Mouse (Mus musculus) kidney, adult 11 months (tissue): ENCODE measurements at regions not wholly inside any gene's neighbourhood (a gene's known extent, or its start where the extent isn't known, plus 50 kb on each side); places are given as distances from the start of the nearest gene placed in this dataset.

Source experiments
- DNase-seq: peaks from one replicate; pipeline ENCODE4 v3.0.0; 2022

DNA sequence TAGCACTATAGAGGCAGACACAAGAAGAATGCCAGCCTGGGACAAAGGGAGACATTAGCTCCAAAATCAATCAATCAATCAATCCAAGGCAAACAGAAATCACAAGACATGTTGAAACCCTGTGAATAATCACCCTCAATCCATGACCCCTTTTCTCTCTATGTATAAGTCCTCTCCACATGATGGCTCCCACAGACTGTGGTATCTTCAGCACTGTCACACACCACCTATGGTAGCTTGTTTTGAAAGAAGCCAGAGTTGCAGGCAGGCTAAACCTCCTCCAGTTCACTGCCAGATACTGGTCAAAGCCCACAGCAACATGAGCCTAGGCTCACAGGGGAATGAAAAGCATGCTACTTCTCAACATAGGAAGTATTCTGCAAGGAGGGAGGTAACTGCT is 2475.7 kb upstream of the 5930422O12Rik start:
- DNase-seq = no peak

DNA sequence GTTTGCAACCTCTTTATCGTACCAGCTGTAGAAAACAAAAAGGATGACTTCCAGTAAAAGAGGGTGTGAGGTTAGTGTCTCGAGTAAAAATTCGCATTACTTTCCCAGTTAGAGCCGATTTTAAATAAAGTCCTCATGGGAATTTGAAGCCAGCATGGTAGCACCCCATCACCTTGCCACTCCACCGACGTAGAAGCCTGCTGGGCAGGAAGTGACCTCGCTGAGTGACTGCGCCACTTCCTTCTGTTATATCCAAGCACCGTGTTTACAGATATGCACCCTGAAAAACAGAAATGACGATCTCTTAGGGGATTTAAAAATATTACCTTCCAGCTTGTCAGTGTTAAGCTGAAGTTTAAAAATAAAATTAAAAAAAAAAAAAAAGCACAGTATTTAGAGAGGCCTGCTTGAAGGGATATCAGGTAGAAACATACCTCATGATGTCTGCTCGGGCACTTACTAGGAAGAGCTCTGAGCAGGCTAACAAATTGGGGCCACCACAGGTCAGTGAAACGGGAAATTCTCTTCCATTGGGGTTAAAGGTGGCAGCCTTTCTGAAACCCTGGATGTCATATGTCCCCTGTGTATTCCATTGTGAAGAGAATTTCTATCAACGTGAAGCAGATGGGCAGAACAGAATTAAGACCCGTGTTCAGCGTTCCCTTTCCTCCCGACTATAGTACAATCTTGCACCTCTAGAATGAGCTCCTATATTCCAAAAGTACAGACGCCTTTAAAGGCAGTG is 2468.9 kb upstream of the 5930422O12Rik start:
- DNase-seq = no peak

DNA sequence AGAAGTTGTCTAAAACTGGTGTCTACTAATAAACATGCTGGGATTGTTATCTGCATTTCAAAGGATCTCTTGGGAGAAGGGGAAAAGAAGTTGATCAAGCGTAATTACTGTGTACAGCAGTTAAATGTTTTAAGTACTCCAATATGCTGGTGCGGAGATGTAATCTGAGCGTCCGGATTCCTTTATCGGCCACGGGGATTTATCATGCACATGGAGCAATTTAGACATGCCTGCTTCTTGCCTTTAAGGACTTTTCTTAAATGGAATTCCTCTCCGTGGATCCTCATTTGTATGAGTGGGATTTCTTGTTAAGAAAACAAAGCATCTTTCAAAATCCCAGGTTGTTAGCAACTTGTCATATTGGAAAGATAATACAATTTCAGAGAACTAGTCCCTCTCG is 2468.0 kb upstream of the 5930422O12Rik start:
- DNase-seq = no peak

DNA sequence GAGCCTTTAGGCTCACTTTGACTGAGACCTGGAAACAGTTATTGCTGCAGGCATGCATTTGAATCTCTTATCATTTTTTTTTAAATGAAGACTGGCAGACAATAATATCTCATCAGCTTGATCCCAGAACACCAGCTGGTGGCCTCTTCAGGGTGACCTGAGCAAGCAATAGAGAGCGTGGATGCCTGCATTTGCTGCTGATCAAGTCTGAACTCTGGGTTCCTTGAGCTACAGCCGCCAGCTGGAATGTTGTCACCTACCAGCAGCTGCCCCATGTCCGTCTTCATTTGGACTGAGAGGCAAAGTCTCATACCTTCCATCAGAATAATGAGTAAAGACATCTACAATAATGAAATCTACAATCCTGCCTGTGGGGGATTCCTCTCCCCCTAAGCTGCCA is 2466.3 kb upstream of the 5930422O12Rik start:
- DNase-seq = no peak

DNA sequence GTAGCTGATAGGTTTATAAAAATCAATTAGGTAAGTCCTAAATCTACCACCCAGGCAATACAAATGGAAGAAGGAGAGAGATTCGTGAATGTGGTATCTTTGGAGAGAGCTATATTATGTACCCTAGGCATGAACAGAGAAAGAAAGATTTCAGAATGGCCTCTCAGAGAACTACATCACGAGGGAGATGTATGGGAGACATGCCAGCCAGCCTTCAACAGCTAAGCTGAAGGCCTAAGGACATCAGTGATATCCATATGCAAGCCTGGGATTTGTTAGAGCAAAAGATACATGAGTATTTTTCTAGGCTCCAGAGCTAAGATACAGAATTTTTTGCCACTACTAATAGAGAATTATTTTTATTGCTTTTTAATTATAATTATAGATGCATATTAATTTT is 2445.7 kb upstream of the 5930422O12Rik start:
- DNase-seq = no peak

DNA sequence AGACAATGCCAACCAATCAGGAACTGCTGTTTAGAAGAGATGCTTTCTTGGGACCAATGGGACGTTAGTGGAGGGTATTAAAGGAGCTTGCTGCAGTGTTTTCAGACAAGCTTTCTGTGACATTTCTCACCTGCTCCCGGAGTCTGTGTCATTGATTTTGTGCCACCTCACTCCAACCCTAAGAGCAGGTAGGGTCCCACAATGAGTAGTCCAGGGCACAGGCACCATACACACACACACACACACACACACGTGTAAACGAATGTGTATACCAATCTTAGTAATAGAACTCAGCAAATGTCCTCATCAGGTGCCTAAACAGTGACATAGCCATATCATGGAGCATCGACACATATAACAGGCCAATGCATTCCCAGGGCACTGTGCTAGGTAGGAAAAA is 2440.5 kb upstream of the 5930422O12Rik start:
- no peak for DNase-seq

DNA sequence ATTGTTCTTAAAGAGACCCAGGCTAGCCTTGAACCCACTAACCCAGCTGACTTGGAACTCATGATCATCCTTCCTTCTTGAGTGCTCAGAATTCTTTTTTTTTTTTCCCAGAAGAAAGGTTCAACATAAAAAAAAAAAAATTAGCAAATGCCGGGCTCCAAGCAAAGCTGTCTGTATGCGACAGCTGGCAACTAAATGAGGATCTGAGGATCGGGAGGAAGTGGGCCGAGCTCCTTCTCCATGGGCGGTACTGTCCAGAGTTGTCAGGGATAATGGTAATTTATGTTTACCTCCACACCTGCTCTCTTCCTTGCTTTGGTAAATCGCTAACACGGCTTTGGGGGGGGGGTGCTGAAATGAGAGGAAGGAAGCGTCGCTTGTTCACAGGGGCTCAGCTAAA is 2429.9 kb upstream of the 5930422O12Rik start:
- DNase-seq = no peak

DNA sequence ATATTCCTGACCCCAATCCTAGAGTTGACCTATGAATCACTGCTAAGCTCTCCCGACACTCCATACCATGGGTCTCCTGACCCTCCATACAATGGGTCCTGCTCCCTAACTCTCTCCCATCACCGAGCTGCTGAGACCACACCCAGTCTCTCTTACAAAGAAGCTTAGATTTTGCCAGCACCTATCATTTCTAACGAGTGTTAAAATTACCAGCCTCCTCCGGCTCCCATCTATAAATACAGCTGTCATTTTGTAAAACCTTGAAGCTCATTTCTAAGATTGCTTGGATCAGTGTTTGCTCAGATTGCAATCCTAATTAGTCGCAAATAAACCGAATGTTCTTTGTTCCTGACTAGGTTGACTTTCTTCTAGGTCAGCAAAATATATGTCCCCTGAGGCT is 2428.4 kb upstream of the 5930422O12Rik start:
- DNase-seq = no peak

DNA sequence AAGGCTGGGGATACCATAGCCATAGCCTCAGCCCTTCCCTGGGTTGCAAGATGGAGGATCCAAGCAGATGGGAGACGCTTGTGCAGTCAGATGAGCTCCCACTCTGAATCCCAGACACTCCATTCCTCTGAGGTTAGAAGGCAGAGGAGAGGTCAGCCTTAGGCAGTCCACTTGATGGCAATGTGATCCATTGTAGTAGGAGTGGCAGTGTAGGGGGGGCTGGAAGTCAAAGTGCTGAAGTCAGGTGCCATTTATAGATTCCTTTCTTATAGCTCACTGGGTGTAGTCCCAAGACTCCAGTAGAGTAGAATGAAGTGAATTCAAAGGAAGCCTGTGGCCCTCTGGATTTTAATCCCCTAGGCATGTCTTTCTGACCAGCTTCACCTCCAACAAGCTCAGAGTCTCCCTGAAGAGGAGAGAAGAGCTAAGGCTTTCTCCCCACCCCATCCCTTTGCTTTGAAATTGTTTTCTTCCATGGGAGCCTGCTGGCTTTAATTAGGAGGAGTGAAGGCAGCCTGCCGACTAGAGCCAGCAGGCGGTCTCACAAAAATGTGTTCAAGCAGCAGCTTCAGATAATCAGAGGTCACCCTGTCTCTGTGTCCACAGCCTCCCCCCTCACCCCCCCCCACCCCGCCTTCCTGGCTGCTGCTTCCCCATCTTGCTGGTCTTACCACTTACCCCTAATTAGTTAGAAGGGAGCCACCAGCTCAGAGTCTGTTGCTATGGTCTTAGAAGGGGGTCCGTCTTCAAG is 2426.4 kb upstream of the 5930422O12Rik start:
- DNase-seq = no peak

DNA sequence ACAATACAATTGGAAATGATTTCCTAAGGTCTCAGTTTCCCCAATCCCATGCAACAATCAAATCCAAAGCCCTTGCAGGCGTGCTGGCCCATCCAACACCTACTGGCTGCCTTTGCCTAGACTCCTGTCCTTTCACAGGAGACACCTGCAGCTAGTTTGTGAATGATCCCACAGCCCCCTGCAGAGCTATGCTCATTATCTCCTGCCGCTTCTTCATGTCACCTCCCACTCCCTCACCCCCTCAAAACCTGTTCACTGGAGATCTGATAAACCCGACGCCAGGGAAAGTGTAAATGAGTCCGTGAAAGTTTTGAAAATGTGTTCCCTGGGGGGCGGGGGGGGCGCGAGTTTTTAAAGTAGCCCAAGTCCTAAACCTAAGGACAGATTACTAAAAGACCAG is 2420.2 kb upstream of the 5930422O12Rik start:
- DNase-seq = no peak

DNA sequence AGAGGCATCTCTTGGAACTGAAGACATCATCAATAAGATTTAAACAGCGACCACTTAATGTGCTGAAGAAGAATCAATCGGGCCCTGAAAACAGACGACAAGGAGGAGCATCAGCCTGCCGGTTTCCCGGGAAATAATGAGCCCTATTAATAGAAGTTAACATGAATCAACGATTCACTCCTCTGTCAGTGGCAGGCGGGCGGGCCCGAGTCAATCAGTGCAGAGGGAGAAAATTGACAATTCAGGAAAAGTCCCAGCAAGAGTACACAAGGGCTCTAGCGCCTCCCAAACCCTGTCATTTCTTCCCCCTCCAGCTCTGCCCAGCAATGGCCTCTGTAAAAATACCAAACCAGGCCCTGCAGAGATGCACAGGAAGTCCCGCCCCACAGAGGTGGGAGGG is 2416.4 kb upstream of the 5930422O12Rik start:
- DNase-seq = no peak

DNA sequence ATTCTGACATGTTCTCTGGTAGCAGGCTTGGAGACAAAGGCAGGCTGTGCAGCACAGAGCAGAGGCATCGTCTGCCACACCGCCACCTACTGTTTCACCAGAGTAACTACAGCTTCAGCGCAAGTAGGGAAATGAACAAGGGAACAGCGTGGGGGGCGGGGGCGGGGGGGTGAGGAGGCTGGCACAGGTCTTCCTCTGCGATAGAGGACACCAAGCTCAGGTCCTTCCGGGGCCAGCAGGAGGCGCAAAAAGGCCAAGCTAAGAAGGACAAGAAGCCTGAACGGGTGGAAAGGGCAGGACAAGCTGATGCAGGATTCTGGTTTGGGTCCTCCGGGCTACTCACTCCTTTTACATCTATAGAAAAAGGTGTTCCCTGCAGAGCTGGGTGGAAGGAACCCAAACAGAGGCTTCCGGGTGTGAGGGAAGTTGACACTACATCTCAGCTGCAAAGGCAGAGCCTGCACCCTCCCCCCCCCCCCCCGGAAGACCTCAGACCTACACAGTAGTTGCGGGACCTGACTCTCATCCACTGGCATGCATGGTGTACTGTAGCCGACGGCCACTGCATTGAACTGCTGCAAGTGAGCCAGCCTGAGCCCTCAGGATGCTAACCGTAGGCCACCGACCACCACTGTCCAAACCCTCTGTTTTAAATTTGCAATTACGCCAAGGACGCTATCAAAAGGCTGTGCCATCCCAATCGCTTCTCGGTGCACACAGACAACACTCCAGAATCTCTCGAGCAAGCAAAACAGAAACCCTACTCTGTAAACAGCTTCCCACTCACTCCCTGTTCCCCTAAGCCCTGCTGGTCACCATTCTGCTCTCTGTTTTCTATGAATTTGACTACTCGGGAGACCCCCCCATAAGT is 2396.6 kb upstream of the 5930422O12Rik start:
- DNase-seq = peak; percentile 56

DNA sequence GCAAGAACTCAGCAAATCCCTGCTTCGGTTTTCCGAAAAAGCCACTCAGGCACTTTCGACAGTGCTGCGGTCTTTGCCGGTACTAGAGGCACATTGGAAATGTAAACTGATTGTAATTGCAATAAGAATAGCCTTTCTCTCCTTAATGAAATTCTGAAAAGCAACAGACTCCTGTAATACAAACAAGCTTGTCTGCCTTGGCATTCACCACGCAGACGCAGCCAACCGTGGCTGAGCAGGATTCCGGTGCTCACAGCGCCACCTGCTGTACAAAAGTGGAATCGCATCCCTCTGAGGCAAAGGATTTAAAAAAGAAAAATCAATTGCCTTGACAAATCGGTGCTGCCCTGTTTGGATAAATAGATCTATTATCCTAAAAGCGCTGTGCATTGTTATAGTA is 2395.2 kb upstream of the 5930422O12Rik start:
- peak; percentile 72 for DNase-seq

DNA sequence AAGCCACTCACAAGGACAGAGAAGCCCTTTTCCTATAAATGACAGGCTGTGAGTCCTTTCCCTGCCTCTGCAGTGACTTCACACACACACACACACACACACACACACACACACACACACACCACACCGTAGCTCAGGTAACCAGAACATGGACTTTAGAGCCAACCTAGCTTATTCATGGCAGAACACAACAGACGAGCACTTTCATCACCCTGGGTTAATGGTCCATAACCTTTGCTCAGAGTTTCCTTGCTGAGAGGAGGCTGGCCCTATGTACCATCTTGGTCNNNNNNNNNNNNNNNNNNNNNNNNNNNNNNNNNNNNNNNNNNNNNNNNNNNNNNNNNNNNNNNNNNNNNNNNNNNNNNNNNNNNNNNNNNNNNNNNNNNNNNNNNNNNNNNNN is 2391.6 kb upstream of the 5930422O12Rik start:
- DNase-seq = no peak
